Mouse (Mus musculus) hindbrain, embryonic 16.5 days (tissue): ENCODE data around the gene Mrpl2. TPM values are rescaled to one million over a fixed set of nuclear protein-coding genes. Genes with fewer than 3 reads are reported as not detected.

Experiments used
- ATAC-seq: fragments of 200-750 bp; cut with Nextera tagmentation; 2 replicates; pipeline ENCODE4 v1.8.0; 2017; ENCODE audit warnings: moderate TSS enrichment, moderate library complexity
- H3K27ac ChIP-seq: fragments of 300-500 bp; sonication (generic); 2 replicates; pipeline ENCODE4 v1.5.1; 2014; ENCODE audit warnings: low read depth, mild to moderate bottlenecking, control low read depth, low read length, moderate library complexity
- H3K27me3 ChIP-seq: fragments of 300-500 bp; sonication (generic); replicated peaks from 2 replicates; pipeline ENCODE4 v1.6.1; 2014; ENCODE audit warnings: low read length; ENCODE audit not compliant: control insufficient read depth, insufficient read depth
- H3K36me3 ChIP-seq: fragments of 300-500 bp; sonication (generic); 2 replicates; pipeline ENCODE4 v1.6.1; 2014; ENCODE audit warnings: mild to moderate bottlenecking, low read length, moderate library complexity, mixed read lengths; ENCODE audit not compliant: control insufficient read depth, insufficient read depth
- H3K4me1 ChIP-seq: fragments of 300-500 bp; sonication (generic); 2 replicates; pipeline ENCODE4 v1.6.1; 2014; ENCODE audit warnings: low read depth, low read length; ENCODE audit not compliant: control insufficient read depth, insufficient read depth
- H3K4me2 ChIP-seq: fragments of 300-500 bp; sonication (generic); 2 replicates; pipeline ENCODE4 v1.6.1; 2014; ENCODE audit warnings: mild to moderate bottlenecking, low read length, control low read depth, moderate library complexity
- H3K4me3 ChIP-seq: fragments of 300-500 bp; sonication (generic); 2 replicates; pipeline ENCODE4 v1.5.1; 2014; ENCODE audit warnings: mild to moderate bottlenecking, low read length, control low read depth, moderate library complexity
- H3K9ac ChIP-seq: fragments of 300-500 bp; sonication (generic); 2 replicates; pipeline ENCODE4 v1.6.1; 2014; ENCODE audit warnings: low read depth, mild to moderate bottlenecking, control low read depth, low read length, moderate library complexity
- H3K9me3 ChIP-seq: fragments of 300-500 bp; sonication (generic); 2 replicates; pipeline ENCODE4 v1.6.1; 2014; ENCODE audit warnings: mild to moderate bottlenecking, low read length, moderate library complexity; ENCODE audit not compliant: control insufficient read depth
- WGBS: fragments of 180-500 bp; shearing (Covaris S2); extraction: QIAGEN DNeasy Blood & Tissue Kit; methylation state at CpG from one replicate; pipeline ENCODE4 v1.1.7; 2014; 5-methylcytosine and 5-hydroxymethylcytosine counted together
- polyA plus RNA-seq: library from polyadenylated mRNA; unstranded; fragments of >200 nt; fragmentation: Nextera tagmentation; extraction: Ambion mirVana; gene quantifications from 2 replicates; pipeline ENCODE4 v1.2.1, GENCODE M21; 2015

Gene Mrpl2
- polyA plus RNA-seq, 1 experiment from 2014 or later = 73.7 TPM

DNA sequence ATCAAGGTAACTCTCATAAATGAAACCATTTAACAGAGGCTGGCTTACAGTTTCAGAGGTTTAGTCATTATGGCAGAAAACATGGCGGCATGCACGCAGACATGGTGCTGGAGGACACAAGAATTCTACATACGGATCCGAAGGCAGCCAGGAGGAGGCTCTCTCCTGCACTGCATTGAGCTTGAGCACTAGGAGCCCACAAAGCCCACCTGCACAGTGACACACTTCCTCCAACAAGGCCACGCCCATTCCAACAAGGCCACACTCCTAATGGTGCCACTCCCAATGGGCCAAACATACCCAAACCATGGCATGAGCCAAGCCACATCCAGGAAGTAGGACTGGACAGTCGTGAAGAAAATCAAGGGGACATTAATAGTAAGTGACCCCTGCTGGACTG lies 34.7 kb upstream of the Mrpl2 start:
- Histone ChIP-seq H3K27me3 (no peaks in the 10 kb centered on the region), H3K9me3 (no peaks in the 10 kb centered on the region), H3K36me3 (no peaks in the 10 kb centered on the region), H3K4me1 (peaks cover 3% of the 10 kb centered on the region; the same call in 1 of the 2 replicates), H3K9ac (no peak overlapping the region), H3K4me2 (no peak overlapping the region), H3K4me3 (no peak overlapping the region), H3K27ac (no peak overlapping the region)
- no peak for ATAC-seq
- WGBS = 97% methylated on average over 6 of the region's 6 CpGs

DNA sequence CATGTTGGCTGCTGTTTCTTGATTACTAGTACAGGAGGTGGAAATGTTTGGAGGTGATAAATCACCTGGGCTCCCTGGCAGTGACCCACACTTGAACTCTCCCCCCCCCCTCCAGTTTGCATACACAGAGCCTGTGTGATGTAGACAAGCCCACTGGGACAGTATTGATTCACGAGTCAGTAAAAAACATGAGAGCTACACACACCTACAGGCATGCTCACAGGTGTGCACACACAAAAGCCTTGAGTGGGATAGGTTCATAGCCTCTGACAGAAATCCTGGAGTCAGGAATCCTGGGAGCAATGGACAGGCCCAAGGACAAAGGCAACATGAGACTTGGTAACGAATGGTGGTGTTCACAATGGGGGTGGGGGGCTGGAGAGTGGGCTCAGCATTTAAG lies 33.8 kb upstream of the Mrpl2 start:
- Histone ChIP-seq H3K36me3 (no peaks in the 10 kb centered on the region), H3K9ac (no peak overlapping the region), H3K4me3 (no peak overlapping the region), H3K4me1 (peaks cover 3% of the 10 kb centered on the region; the same call in 1 of the 2 replicates), H3K9me3 (no peaks in the 10 kb centered on the region), H3K27me3 (no peaks in the 10 kb centered on the region), H3K4me2 (no peak overlapping the region), H3K27ac (no peak overlapping the region)
- WGBS = 63% methylated on average over 2 of the region's 2 CpGs
- ATAC-seq = no peak

DNA sequence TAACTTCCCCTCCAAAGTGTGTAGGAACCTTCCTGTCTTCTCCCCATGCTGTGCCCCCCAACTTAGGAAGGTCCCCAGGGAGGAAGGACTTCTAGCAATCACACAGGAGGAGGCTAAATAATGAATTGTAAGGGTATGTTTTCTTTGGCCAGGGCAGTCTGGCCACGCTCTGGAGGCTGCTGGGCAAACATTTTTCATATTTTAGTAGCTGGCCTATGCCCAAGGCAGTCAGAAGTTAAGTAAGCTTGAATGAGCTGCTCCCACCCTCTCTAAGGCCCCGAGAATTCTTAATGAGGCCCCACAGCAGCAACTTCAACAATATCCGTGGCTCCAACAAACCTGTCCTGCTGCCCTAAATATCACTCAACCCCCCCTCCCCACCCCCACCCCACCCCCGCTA lies 33.2 kb upstream of the Mrpl2 start:
- Histone ChIP-seq H3K36me3 (no peaks in the 10 kb centered on the region), H3K9ac (no peak overlapping the region), H3K4me3 (no peak overlapping the region), H3K4me1 (peaks cover 3% of the 10 kb centered on the region; the same call in 1 of the 2 replicates), H3K27ac (no peak overlapping the region), H3K4me2 (no peak overlapping the region), H3K27me3 (no peaks in the 10 kb centered on the region), H3K9me3 (no peaks in the 10 kb centered on the region)
- ATAC-seq = no peak
- WGBS = 27% methylated on average over 4 of the region's 4 CpGs

DNA sequence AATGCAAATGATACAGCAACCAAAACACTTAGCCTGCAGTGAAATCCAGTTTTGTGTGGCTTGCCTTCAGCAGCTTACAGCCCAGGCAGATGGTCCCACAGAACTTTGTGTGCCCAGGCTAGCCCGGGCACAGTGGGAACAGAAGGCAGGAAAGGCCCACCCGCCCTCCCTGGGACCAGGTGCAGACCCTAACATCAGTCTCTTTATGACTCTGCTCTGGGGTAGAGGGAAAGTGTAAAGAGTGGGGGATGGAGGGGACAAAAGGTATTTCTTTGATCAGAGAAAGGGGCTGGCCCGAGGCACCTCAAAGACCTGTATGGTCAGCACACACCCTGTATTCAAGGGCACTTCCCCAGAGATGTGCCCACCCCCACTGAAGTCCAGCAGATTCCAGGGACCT lies 32.8 kb upstream of the Mrpl2 start:
- H3K36me3 ChIP-seq = no peaks in the 10 kb centered on the region
- no peak overlapping the region for H3K27ac ChIP-seq
- no peaks in the 10 kb centered on the region for H3K9me3 ChIP-seq
- H3K4me2 ChIP-seq = no peak overlapping the region
- WGBS = 55% methylated on average over 3 of the region's 3 CpGs
- no peak overlapping the region for H3K4me3 ChIP-seq
- ATAC-seq = no peak
- no peaks in the 10 kb centered on the region for H3K27me3 ChIP-seq
- no peak overlapping the region for H3K9ac ChIP-seq
- peaks cover 7% of the 10 kb centered on the region for H3K4me1 ChIP-seq

DNA sequence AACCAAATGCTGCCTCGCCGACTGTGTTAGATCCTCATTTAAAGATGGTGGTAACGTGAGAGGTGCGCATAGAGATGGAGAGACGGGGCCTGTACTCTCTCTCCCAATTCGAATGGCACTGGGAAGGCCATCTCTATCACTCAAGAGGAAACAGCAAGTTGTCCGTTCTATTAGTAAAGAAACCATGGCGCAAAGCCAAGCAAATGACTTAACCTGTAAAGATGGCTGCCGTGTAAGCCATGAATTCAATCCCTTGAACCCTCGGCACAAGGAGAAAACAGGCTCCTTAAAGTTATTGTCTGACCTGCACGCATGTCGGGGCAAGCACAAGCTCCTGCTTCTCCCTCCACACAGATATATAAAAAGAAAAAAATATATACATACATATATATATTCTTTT lies 28.2 kb upstream of the Mrpl2 start:
- Histone ChIP-seq H3K27ac (no peak overlapping the region), H3K4me3 (no peak overlapping the region), H3K27me3 (no peaks in the 10 kb centered on the region), H3K36me3 (no peaks in the 10 kb centered on the region), H3K4me2 (peak overlapping the region; percentile 31; the same call in 1 of the 2 replicates), H3K4me1 (peaks cover 35% of the 10 kb centered on the region), H3K9ac (no peak overlapping the region), H3K9me3 (no peaks in the 10 kb centered on the region)
- WGBS = 68% methylated on average over 12 of the region's 12 CpGs
- ATAC-seq = no peak

DNA sequence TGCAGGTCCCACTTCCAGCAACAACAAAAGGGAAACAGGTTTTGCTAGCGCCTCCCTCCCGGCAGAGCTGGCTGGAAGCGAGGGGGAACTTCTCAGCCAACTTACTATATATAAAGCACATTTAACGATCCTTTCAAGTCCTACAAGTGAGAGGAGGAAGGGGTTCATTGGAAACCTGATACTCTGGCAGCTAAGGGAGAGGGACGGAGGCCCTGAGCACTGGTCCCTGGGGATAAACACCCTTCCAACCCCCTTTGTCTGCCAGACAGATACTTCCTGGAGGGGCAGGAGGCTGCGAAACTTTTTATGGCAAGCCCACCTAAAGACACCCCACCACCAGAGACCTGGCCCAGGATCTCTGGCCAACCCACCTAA lies 27.6 kb upstream of the Mrpl2 start:
- WGBS = 27% methylated on average over 6 of the region's 6 CpGs
- Histone ChIP-seq H3K9me3 (no peaks in the 10 kb centered on the region), H3K4me1 (peaks cover 32% of the 10 kb centered on the region), H3K4me3 (no peak overlapping the region), H3K27ac (peak overlapping the region; percentile 12), H3K36me3 (no peaks in the 10 kb centered on the region), H3K4me2 (peak overlapping the region; percentile 31), H3K27me3 (no peaks in the 10 kb centered on the region), H3K9ac (peak overlapping the region; percentile 56; the same call in 1 of the 2 replicates)
- ATAC-seq = no peak

DNA sequence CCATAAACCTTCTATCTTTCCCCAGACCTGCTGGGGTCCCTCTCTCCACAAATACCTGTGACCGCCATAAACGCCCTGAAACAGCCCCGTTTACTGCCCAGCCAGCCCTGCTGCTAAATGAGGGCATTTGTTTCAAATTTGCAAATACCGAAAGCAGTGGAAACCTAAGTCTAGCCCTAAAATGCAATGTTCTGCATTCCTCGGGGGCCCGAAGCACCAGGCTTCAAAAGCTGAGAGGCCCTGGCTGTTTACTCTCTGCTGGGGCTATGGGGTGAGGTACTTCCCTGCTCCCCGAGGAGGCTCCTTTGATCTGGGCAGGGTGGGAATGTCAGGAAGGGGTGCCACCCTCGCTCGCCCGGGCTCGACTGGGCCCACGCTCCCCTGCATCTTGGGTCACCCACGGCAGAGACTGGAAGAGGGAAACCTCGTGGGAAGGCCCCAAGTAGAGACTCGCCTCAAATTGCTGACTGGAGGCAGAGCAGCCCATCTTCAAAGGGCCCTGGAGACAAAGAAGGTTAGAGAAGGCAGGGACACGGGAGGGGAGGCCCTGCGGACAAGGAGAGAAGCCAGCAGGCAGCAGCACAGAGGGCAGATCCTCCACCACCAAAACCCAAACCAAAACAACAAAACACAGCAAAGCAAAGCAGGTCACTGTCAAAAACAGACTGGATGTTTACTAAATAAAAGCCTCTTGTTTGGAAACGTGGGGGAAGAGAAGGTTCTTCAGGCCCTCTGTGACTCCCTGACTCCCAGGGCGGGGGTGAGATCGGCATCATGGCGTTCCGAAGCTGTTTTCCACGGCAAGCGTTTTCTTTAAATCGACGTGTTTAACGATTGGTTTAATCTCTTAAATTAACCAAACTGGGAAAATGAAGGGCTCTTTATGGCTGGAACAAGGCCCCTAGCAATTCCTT lies 27.0 kb upstream of the Mrpl2 start:
- H3K27me3 ChIP-seq = no peaks in the 10 kb centered on the region
- H3K4me2 ChIP-seq = peak overlapping the region; percentile 31
- no peak for ATAC-seq
- peak overlapping the region; percentile 56 for H3K9ac ChIP-seq
- peak overlapping the region; percentile 12 for H3K27ac ChIP-seq
- no peak overlapping the region for H3K4me3 ChIP-seq
- H3K36me3 ChIP-seq = no peaks in the 10 kb centered on the region
- WGBS = 8% methylated on average over 27 of the region's 27 CpGs
- H3K9me3 ChIP-seq = no peaks in the 10 kb centered on the region
- H3K4me1 ChIP-seq = peaks cover 35% of the 10 kb centered on the region

DNA sequence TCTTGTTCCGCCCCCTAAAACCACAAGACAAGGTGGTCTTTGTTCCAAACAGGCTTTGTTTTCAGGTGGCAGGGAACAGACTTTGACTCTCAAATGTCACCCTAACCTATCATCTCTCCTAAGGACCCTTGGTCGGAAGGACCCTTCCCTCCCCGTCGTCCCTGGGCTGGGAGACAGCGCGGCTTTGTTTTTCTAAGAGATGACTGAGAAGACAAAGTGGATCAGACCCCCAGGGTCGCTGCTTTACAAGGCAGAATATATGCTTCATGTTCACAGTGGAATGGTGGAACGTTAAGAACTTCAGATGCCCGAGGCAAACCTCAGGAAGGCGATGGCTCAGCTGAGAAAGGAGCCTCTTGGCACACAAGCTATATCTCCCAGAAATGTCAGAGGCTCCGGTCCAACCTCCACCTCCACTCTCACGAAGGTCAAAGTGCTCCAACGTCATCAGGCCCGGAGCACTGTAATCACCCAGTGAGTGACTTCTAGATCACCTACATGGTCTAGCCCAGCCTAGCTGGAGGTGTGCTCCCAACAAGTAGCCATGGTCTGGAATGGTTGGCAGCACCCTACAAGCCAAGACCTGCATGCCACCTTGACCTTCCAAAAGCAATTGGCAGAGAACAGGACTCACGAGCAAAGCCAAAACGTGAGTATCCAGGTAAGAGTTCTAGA lies 26.2 kb upstream of the Mrpl2 start:
- H3K27me3 ChIP-seq = no peaks in the 10 kb centered on the region
- H3K4me2 ChIP-seq = peak overlapping the region; percentile 28; the same call in 1 of the 2 replicates
- no peaks in the 10 kb centered on the region for H3K36me3 ChIP-seq
- 30% methylated on average over 16 of the region's 16 CpGs for WGBS
- no peak for ATAC-seq
- peak overlapping the region; percentile 56 for H3K9ac ChIP-seq
- H3K9me3 ChIP-seq = no peaks in the 10 kb centered on the region
- H3K27ac ChIP-seq = peak overlapping the region; percentile 12
- H3K4me1 ChIP-seq = peaks cover 36% of the 10 kb centered on the region
- no peak overlapping the region for H3K4me3 ChIP-seq

DNA sequence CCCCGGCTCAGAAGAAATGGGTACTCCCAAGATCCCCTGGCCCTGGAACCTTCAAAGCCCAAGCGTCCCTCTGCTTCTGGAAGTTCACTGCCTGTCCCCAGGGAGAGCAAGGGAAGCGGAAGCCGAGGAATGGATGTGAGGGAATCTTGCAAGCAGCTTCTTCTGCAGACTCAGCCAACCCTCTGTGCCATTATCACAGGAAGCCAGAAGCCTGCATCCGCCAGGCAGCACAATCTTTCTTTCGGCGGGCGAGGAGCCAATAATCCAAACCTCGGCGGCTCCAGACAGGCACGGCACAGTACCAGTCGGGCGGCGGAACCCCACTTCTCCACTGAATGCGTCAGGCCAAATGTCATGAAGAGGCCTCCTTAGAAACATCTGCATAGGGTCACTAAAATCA lies 24.7 kb upstream of the Mrpl2 start:
- 49% methylated on average over 15 of the region's 15 CpGs for whole genome bisulfite sequencing
- H3K36me3 ChIP-seq = no peaks in the 10 kb centered on the region
- no peaks in the 10 kb centered on the region for H3K9me3 ChIP-seq
- H3K9ac ChIP-seq = 0 out of 2 replicates have a peak overlapping the region, but pooled peaks have one; percentile 26
- peak overlapping the region; percentile 32 for H3K4me2 ChIP-seq
- peaks cover 36% of the 10 kb centered on the region for H3K4me1 ChIP-seq
- ATAC-seq = no peak; the same call in 1 of the 2 replicates
- H3K27me3 ChIP-seq = no peaks in the 10 kb centered on the region
- no peak overlapping the region for H3K4me3 ChIP-seq
- H3K27ac ChIP-seq = peak overlapping the region; percentile 46
